Comparison of ENCODE assay signal across 9 mouse cellular contexts in the genomic region with DNA sequence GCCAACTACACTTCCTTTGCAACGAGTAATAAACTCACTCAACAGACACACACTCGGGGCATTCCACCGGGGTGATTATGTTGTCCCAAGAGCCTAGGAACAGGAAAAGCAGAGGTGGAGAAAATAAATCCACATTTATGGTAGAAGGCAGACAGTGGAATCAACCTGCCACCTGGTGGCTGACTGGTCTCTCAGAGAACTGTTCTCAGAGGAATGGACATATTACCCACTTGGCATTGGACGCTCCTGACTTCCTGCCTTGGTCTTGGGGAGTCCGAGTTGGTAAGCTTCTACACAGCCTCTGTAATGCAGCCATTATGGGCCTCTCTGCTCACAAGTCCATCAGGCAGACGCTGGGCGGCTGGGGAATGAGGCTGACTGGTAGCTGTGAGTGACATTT. TPM values are rescaled to one million over a fixed set of nuclear protein-coding genes. Genes with fewer than 3 reads are reported as not detected.
DNase-seq lines count a peak whose midpoint lies in the region; ATAC-seq and TF ChIP-seq lines count a peak whose summit lies in the region.
"Had no signal": no experiment of that assay in that cellular context is flagged by ENCODE, and none has a peak within 500 bp of the region (broad histone marks: within the 10 kb centered on the region; RNA-seq: fewer than 3 reads in every experiment).

No protein-coding gene starts in this region.

- TF ChIP-seq EP300 in lung, postnatal 0 days (IDR thresholded peaks at IDR 0.05), result no peak

- intact Hi-C loops in gastrocnemius, adult 2 months (cut with DNase I), result loop anchor here (1.0 to 2.0 kb wide), 2 partner anchors 75 to 149 kb away; no protein-coding TSS in a partner anchor
- intact Hi-C loops in gastrocnemius, postnatal 36 days (cut with DNase I), result loop anchor here (1.0 to 5.0 kb wide), 2 partner anchors 75 to 150 kb away; no protein-coding TSS in a partner anchor
- intact Hi-C loops in heart, postnatal 10 days (cut with DNase I), result loop anchor here (1.0 to 2.0 kb wide), 2 partner anchors 75 to 149 kb away; no protein-coding TSS in a partner anchor

- H3K4me1 ChIP-seq in lung, postnatal 0 days (ENCODE audit: insufficient read depth, low read depth, low read length), result no peaks in the 10 kb centered on the region
- no peaks in the 10 kb centered on the region for H3K4me1 ChIP-seq in midbrain, embryonic 15.5 days
- H3K4me1 ChIP-seq: heart, embryonic 15.5 days had no signal

- ATAC-seq in lung, postnatal 0 days, result peak; percentile 78
- ATAC-seq in midbrain, embryonic 15.5 days (replicated peaks), result no peak

- no peak overlapping the region for H3K9ac ChIP-seq in lung, postnatal 0 days (replicated peaks; ENCODE audit: low read depth)
- no peak overlapping the region for H3K9ac ChIP-seq in midbrain, embryonic 15.5 days
- H3K9ac ChIP-seq: heart, embryonic 15.5 days had no signal

- 0 out of 2 replicates have a peak overlapping the region, but pooled peaks have one; percentile 3 for H3K4me2 ChIP-seq in lung, postnatal 0 days (replicated peaks; ENCODE audit: low read depth, low read length)
- no peak overlapping the region for H3K4me2 ChIP-seq in midbrain, embryonic 15.5 days
- H3K4me2 ChIP-seq: heart, embryonic 15.5 days had no signal

- H3K36me3 ChIP-seq in lung, postnatal 0 days (ENCODE audit: insufficient read depth, low read length), result no peaks in the 10 kb centered on the region
- H3K36me3 ChIP-seq in midbrain, embryonic 15.5 days (replicated peaks), result no peaks in the 10 kb centered on the region
- H3K36me3 ChIP-seq: heart, embryonic 15.5 days had no signal

- no peaks in the 10 kb centered on the region for H3K9me3 ChIP-seq in lung, postnatal 0 days (ENCODE audit: low read length)
- peaks cover 9% of the 10 kb centered on the region; the same call in 1 of the 2 replicates for H3K9me3 ChIP-seq in midbrain, embryonic 15.5 days

- peak; percentile 76 for TF ChIP-seq CTCF in gastrocnemius, adult 2 months (IDR thresholded peaks at IDR 0.05)
- TF ChIP-seq CTCF in lung, postnatal 0 days (IDR thresholded peaks at IDR 0.05), result peak; percentile 84

- 31% methylated on average over 7 of the region's 7 CpGs for WGBS in lung, postnatal 0 days
- 62% methylated on average over 7 of the region's 7 CpGs for WGBS in midbrain, embryonic 15.5 days

- peak overlapping the region; percentile 35 for H3K4me3 ChIP-seq in gastrocnemius, adult 2 months
- H3K4me3 ChIP-seq in lung, postnatal 0 days (ENCODE audit: low read depth, low read length), result no peak overlapping the region
- H3K4me3 ChIP-seq in midbrain, embryonic 15.5 days, result no peak overlapping the region
- H3K4me3 ChIP-seq: heart, embryonic 15.5 days had no signal

- no peak overlapping the region for H3K27ac ChIP-seq in gastrocnemius, adult 2 months
- no peak overlapping the region for H3K27ac ChIP-seq in lung, postnatal 0 days (ENCODE audit: low read length)
- H3K27ac ChIP-seq in midbrain, embryonic 15.5 days, result no peak overlapping the region
- H3K27ac ChIP-seq: heart, embryonic 15.5 days had no signal

- peak; percentile 61 for DNase-seq in gastrocnemius, adult 2 months
- DNase-seq in gastrocnemius, postnatal 36 days, result no peak
- DNase-seq in thymus, postnatal 4 days, result peak; percentile 25
- no peak for DNase-seq in thymus, postnatal 25 days
- peak; percentile 56 to 70 for DNase-seq in heart, postnatal 10 days
- peak; percentile 79 for DNase-seq in lung, postnatal 0 days (ENCODE audit: low spot score)
- DNase-seq in urinary bladder, adult 18-20 months (ENCODE audit: low spot score in 2 of 2), result no peak

- no peaks in the 10 kb centered on the region for H3K27me3 ChIP-seq in lung, postnatal 0 days (replicated peaks; ENCODE audit: insufficient read depth, low read length)
- no peaks in the 10 kb centered on the region for H3K27me3 ChIP-seq in midbrain, embryonic 15.5 days (replicated peaks)
- H3K27me3 ChIP-seq: heart, embryonic 15.5 days had no signal

RNA-seq across cellular contexts. Expression of gene Ccrl2, which starts 14.9 kb away (rescaled TPM):
- total RNA-seq in gastrocnemius, adult 2 months (2021), result 1 to 10 TPM; 3.1 to 4.0 TPM
- total RNA-seq in gastrocnemius, postnatal 36 days (2021), result 1 to 10 TPM; 3.2 to 6.8 TPM
- total RNA-seq in heart, postnatal 10 days (2021), result 1 to 10 TPM; 6.4 to 7.4 TPM
- polyA plus RNA-seq in lung, postnatal 0 days (2015; fragmentation: Nextera tagmentation; extraction: Ambion mirVana), result 43.5 and 49.0 TPM in 2 replicates
- 1.1 and 1.2 TPM in 2 replicates for polyA plus RNA-seq in midbrain, embryonic 15.5 days (2015; fragmentation: Nextera tagmentation; extraction: Ambion mirVana)

RNA-seq across cellular contexts. Expression of gene Lrrfip2, which starts 45.2 kb away (rescaled TPM):
- total RNA-seq in gastrocnemius, adult 2 months (2021), result 10 to 100 TPM; 72.6 to 74.8 TPM
- 10 to 100 TPM; 63.9 to 69.2 TPM for total RNA-seq in gastrocnemius, postnatal 36 days (2021)
- total RNA-seq in heart, postnatal 10 days (2021), result 100 to 1,000 TPM; 105 to 108 TPM
- 47.7 and 54.2 TPM in 2 replicates for polyA plus RNA-seq in lung, postnatal 0 days (2015; fragmentation: Nextera tagmentation; extraction: Ambion mirVana)
- 45.6 and 51.3 TPM in 2 replicates for polyA plus RNA-seq in midbrain, embryonic 15.5 days (2015; fragmentation: Nextera tagmentation; extraction: Ambion mirVana)

RNA-seq across cellular contexts. Expression of gene Ltf, which starts 53.1 kb away (rescaled TPM):
- total RNA-seq in gastrocnemius, adult 2 months (2021), result not detected
- total RNA-seq in gastrocnemius, postnatal 36 days (2021), result not detected
- total RNA-seq in heart, postnatal 10 days (2021), result 1 to 10 TPM in 1 of 2 experiments, under 1 TPM in 1; 0.72 to 2.3 TPM
- 11.3 and 16.1 TPM in 2 replicates for polyA plus RNA-seq in lung, postnatal 0 days (2015; fragmentation: Nextera tagmentation; extraction: Ambion mirVana)
- polyA plus RNA-seq in midbrain, embryonic 15.5 days (2015; fragmentation: Nextera tagmentation; extraction: Ambion mirVana), result 1.4 and 1.9 TPM in 2 replicates

Comparison
In these comparisons a context has a peak if more than half of its experiments do, and no peak if none do; other contexts are left out.
1. DNase-seq: peak in gastrocnemius, adult 2 months (single experiment), thymus, postnatal 4 days (single experiment), heart, postnatal 10 days (2 of 2) and lung, postnatal 0 days (single experiment); none in gastrocnemius, postnatal 36 days (0 of 2), thymus, postnatal 25 days (single experiment) and urinary bladder, adult 18-20 months (0 of 2).